Mouse (Mus musculus) WW6 (cell line): ENCODE results near the gene Thbd.

ENCODE experiments used
- DNase-seq: peaks from one replicate; pipeline ENCODE4 v3.0.0-alpha.2; 2013; ENCODE audit warnings: low read depth, low spot score

The Thbd gene

DNA sequence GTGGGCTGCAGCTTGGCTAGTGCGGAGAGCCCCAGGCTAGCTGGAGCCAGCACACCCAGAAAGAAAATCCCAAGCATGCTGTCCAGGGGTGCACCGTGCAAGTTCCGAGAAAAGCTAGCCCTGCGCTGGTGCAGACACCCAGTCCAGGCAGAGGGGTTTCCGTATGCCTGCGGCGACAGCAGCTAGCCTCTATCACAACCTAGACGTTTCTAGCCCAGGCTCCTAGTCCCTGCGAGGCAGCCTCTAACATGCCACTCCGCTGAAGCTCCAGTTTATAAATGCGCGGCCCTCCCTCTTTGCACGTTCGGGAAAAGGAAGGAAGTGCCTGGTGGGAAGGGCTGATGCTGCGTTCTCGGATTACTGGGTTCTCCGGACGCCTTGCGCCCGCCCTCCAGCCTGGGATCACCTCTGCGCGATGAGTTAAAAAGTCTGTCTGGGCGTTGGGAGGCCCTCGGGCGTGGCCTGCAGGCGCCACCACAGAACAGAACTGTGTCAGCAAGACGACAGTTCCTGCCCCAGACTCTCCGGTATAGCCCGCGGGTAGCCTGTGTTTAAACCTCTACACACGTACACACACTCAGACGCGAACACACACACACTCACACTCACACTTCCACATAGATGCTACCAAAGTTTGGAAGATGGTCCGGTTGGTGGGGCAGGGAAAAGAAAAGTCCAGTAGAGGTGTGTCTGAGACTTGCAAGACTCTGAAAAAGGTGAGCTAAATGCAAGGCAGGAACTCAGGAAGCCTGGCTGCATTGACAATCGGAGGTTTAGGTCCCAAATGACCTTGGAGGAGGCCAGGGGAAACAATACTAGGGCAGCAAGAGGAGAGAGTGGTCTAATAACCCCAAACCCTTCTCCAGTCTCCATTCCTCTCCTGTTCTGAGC, at the start of gene Thbd:
Thbd (minus strand) TSS at position 319 of the 891 bp plus-strand sequence.
- no peak for DNase-seq

DNA sequence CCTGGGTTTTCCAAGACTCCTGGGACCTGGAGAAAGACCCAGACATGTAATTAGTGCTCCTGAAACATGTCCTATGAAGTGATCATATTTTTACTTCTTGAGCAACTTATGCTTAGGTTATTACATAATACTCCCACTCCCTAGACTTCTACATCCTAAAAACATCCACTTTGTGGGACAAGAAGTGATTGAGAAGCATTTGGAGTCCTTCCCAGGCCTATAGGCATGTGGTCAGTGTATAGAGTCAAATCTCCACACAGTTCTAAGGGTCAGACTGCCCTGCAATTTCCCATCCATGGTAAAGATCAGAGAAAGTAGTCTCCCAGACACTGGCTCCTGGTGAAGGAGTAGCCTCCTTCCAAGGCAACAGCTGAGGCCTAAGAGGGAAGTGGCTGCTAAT, 47.4 kb upstream of the Thbd start:
- DNase-seq, result no peak

GRCm38 (mm10) chr2:148454014-148454542, 46.1 kb upstream of the Thbd start:
- no peak for DNase-seq

DNA sequence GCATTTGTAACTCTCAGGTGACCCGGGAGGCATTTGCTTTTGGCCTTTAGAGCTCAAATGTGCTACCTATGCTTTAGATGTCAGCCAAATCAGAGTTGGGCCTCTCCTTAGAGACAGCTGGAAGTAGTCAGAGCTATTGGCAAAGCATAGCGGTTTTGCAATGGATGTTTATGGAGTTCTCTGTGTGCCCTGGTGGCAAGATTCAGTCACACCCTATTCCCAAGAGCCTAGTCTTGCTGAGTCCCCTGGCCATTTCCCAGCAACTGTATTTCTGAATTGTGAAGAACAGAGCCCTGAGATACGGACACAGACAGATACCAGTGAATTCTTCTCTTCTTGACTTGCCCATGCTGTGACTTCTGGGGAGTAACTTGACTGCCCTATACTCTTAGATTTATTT, 45.1 kb upstream of the Thbd start:
- DNase-seq, result no peak

GRCm38 (mm10) chr2:148451498-148451897, 43.5 kb upstream of the Thbd start:
- DNase-seq, result no peak

- DNase-seq, result no peak
Observed at GRCm38 (mm10) chr2:148450616-148451015, 42.6 kb upstream of the Thbd start.

DNA sequence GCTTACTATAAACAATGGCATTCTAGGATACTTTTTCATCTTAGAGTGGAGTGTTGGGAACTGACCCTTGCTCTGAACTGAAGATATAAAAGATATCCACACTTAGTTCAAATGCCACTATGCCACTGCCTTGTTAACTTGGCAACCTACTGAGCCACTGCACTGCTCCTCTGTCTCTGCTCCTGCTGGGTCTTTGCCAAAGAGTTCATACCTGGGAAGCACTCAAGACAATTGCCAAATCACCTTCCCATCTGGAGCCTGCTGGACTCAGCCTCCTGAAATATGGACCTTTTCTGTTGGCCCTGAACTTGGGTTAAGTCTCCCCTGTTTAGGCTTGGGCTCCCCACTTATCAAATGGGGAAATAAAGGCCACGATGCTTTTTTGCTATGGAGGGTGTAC, 41.7 kb upstream of the Thbd start:
- no peak for DNase-seq

- DNase-seq, result no peak
Observed at GRCm38 (mm10) chr2:148446446-148446845, 38.5 kb upstream of the Thbd start.

- DNase-seq, result no peak
Observed at GRCm38 (mm10) chr2:148445616-148446015, 37.6 kb upstream of the Thbd start.

DNA sequence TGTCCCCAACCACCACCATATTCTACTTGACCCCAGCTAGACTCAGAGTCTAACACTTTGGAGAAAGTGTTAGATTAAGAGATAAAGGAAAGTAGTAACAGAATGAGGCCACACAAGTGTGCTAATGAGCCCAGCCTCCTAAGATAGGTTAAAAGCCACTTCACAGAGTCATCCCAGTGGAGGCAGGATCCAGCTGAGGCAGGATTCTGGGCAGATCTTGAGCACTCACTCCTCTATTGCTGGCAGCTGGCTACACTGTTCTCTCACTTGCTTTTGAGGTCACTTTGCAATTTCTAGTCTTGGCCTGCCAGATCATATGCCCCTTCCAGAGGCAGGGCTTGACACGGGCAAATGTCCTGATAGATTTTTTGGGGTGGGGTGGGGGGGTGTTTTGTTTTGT, 36.5 kb upstream of the Thbd start:
- DNase-seq, result no peak

DNA sequence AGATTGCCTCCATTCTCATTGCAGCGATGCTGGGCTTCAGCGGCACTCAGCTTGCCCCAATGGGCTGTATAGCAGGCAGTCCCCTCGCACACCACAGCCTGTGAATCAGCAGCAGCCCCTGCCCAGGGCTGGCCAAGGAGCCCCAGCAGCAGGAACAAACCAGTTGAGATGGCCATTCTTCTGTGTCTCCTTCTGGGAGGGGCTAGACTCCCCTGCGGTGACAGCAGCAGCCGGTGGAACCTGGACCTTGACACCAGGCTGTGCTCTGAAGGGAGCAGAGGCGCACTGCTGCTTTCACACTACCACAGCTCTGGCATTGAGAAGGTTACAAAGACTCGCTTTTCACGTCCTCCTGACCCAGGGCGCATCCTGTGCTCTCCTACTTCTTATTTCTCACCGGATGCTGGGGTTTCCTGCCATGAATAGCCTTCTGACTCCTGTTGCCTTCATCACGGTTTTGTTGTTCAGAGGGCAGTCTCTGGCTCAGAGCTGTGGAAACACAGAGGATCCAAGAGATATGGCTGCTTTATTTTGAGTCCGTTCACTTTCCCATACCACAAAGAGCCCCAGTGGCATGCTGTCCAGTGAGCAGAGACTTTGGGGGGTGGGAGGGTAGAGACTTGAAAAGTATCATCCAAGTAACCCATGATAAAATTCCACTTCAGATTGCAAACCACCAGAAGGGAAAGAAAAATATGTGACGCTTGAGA, 35.4 kb upstream of the Thbd start, which contains the start of gene Cd93:
Cd93 (minus strand) TSS at position 315 of the 710 bp plus-strand sequence.
- no peak for DNase-seq

GRCm38 (mm10) chr2:148442710-148443109, 34.7 kb upstream of the Thbd start:
- no peak for DNase-seq

GRCm38 (mm10) chr2:148442172-148442571, 34.2 kb upstream of the Thbd start:
- no peak for DNase-seq

DNA sequence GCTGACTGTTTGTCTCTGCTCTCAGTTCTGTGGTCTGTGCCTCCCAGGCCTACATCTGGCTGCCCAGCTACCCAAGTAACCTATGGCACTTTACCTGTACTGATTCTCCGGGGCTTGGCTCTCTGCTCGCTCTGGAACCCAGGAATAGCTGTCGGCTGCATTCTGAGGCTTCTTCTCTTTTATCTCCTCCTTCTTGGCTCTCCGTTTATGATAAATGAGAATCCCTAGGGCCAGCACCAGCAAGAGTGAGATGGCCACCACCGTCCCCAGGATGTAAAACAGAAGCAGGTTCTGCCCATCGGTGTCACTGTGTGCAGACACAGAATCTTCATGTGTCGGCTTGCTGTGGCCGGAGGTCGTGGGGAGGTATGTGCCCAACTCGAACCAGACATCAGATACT, 33.4 kb upstream of the Thbd start:
- no peak for DNase-seq

DNA sequence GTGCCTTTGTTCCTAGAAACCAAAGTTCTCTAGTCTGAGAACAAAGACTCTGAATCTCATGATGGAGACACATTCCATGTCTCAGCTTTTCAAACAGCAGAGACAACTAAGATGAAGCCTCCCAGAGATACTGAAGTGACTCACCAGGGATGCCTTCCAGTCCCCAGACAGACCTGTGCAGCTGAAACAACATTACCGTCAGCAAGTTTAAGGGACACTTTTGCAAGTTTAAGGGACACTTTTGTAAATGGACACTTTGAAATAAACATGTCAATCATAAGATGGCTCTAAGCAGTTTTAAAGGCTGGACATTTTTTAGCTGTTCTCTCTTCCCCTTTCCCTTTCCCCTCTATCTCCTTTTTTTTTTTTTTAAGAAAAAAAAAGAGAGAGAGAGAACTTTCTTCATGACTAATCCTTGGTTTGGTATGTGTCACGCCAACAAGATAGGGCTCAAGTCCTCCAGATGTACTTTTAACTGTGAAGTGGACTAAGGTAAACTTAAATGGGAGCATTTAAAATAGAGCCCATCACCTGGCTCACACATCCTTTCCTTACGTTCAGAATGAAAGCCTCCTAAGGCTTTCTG, 31.8 kb upstream of the Thbd start:
- no peak for DNase-seq

GRCm38 (mm10) chr2:148436285-148436684, 28.3 kb upstream of the Thbd start:
- DNase-seq, result no peak

- DNase-seq, result no peak
Observed at GRCm38 (mm10) chr2:148432346-148432745, 24.4 kb upstream of the Thbd start.

- no peak for DNase-seq
Observed at GRCm38 (mm10) chr2:148430941-148431340, 23.0 kb upstream of the Thbd start.

- no peak for DNase-seq
Observed at GRCm38 (mm10) chr2:148429001-148429505, 21.1 kb upstream of the Thbd start.

- no peak for DNase-seq
Observed at GRCm38 (mm10) chr2:148428523-148428922, 20.5 kb upstream of the Thbd start.

- no peak for DNase-seq
Observed at GRCm38 (mm10) chr2:148427553-148427952, 19.6 kb upstream of the Thbd start.
